Mouse (Mus musculus): ENCODE results near the gene Lrp4.

GRCm38 (mm10) chr2:91450316-91450715 is 7.0 kb upstream of the Lrp4 start:
- no peak for TF ChIP-seq EP300 (optimal IDR thresholded peaks at IDR 0.05)
- no peak for TF ChIP-seq CTCF (IDR thresholded peaks at IDR 0.05; ENCODE audit: low read depth)
